Comparison of ENCODE assay signal across 8 mouse cellular contexts in the genomic region with DNA sequence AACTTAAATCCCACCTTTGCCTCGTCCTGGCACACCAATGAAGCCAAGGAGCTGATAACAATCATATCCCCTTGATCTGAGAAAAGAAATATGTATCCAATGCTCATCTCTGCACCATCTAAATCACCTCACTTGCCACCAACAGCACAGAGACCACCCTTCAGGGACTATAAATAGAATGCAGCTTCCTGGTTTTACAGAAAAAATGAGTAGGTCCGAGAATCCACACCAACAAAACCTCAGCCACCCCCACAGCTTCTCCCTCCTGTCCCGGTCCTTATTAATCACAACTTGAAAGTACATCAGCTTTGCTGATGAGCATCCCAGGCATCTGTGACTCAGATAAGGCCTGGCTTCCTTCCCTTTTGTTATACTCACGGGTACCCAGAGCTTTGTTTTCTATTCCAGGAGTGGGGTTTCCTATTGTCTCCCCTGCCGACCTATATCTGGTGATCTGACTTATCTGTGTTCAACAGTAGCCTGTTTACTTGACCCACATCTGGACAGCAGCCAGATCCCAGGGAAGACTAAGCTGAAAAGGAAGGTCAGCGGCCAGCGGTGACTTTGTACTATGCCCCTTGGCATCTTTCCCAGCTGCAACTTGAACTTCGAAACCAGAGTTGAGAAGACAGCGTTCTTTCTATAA. TPM values are rescaled to one million over a fixed set of nuclear protein-coding genes. Genes with fewer than 3 reads are reported as not detected.
A peak's percentile ranks its signal among the peaks of the same experiment; 100 is the strongest.
DNase-seq lines count a peak whose midpoint lies in the region; ATAC-seq and TF ChIP-seq lines count a peak whose summit lies in the region.

No protein-coding gene starts in this region.

- ATAC-seq in heart, postnatal 0 days (ENCODE audit: insufficient read depth, low read depth): peak; percentile 76
- peak; percentile 71 for ATAC-seq in liver, embryonic 13.5 days (ENCODE audit: low read depth)
- ATAC-seq in stomach, embryonic 16.5 days (ENCODE audit: insufficient read depth, low FRiP score): peak; percentile 71; the same call in 1 of the 2 replicates
- no peak for ATAC-seq in frontal cortex, adult (ENCODE audit: low TSS enrichment)

- 9% methylated on average over 9 of the region's 9 CpGs for WGBS in heart, postnatal 0 days
- 7% methylated on average over 9 of the region's 9 CpGs for WGBS in liver, embryonic 13.5 days (ENCODE audit: insufficient replicate concordance)
- WGBS in stomach, embryonic 16.5 days: 22% methylated on average over 9 of the region's 9 CpGs

- H3K4me1 ChIP-seq in brown adipose tissue, adult 24 weeks (ENCODE audit: control insufficient read depth, insufficient read depth, insufficient read length, low read length): peaks cover 48% of the 10 kb centered on the region
- H3K4me1 ChIP-seq in heart, postnatal 0 days (ENCODE audit: control insufficient read depth, insufficient read depth): peaks cover 22% of the 10 kb centered on the region
- peaks cover 16% of the 10 kb centered on the region for H3K4me1 ChIP-seq in liver, embryonic 13.5 days (replicated peaks)
- peaks cover 8% of the 10 kb centered on the region for H3K4me1 ChIP-seq in stomach, embryonic 16.5 days (ENCODE audit: control insufficient read depth, insufficient read depth, low read length)

- no peak for TF ChIP-seq CTCF in heart, postnatal 0 days (IDR thresholded peaks at IDR 0.05; ENCODE audit: low read depth)

- H3K4me2 ChIP-seq in heart, postnatal 0 days (ENCODE audit: low read depth, low read length): peak overlapping the region; percentile 25; the same call in 1 of the 2 replicates
- no peak overlapping the region for H3K4me2 ChIP-seq in liver, embryonic 13.5 days
- H3K4me2 ChIP-seq in stomach, embryonic 16.5 days (ENCODE audit: low read depth, low read length): no peak overlapping the region

- TF ChIP-seq EP300 in heart, postnatal 0 days (IDR thresholded peaks at IDR 0.05; ENCODE audit: low read depth): peak; percentile 92

- H3K9ac ChIP-seq in heart, postnatal 0 days (replicated peaks; ENCODE audit: low read depth, low read length): no peak overlapping the region
- no peak overlapping the region for H3K9ac ChIP-seq in liver, embryonic 13.5 days
- no peak overlapping the region for H3K9ac ChIP-seq in stomach, embryonic 16.5 days (ENCODE audit: low read length)

- DNase-seq in layer of hippocampus, adult 9-11 months: peak; percentile 10
- no peak for DNase-seq in layer of hippocampus, postnatal 10 days (ENCODE audit: low spot score in 2 of 2)
- peak; percentile 89 for DNase-seq in heart, postnatal 0 days (ENCODE audit: low spot score)
- no peak for DNase-seq in liver, embryonic 13.5 days
- DNase-seq in c-Kit-positive CD71-positive TER-119-positive erythroid progenitor cells, embryonic 14.5 days (ENCODE audit: low spot score): no peak

- no peaks in the 10 kb centered on the region for H3K9me3 ChIP-seq in heart, postnatal 0 days (replicated peaks; ENCODE audit: control insufficient read depth, low read length)
- no peaks in the 10 kb centered on the region for H3K9me3 ChIP-seq in liver, embryonic 13.5 days (replicated peaks)
- H3K9me3 ChIP-seq in stomach, embryonic 16.5 days (replicated peaks; ENCODE audit: control insufficient read depth, low read length): no peaks in the 10 kb centered on the region

- H3K4me3 ChIP-seq in brown adipose tissue, adult 24 weeks (ENCODE audit: insufficient read depth, low read depth, low read length): no peak overlapping the region
- no peak overlapping the region for H3K4me3 ChIP-seq in heart, postnatal 0 days (ENCODE audit: low read depth, low read length)
- H3K4me3 ChIP-seq in liver, embryonic 13.5 days (replicated peaks): no peak overlapping the region
- no peak overlapping the region for H3K4me3 ChIP-seq in stomach, embryonic 16.5 days (replicated peaks; ENCODE audit: low read length)

- H3K27ac ChIP-seq in brown adipose tissue, adult 24 weeks (replicated peaks; ENCODE audit: low read depth, low read length): peak overlapping the region; percentile 88
- H3K27ac ChIP-seq in heart, postnatal 0 days (ENCODE audit: low read depth): peak overlapping the region; percentile 67
- no peak overlapping the region for H3K27ac ChIP-seq in liver, embryonic 13.5 days
- H3K27ac ChIP-seq in stomach, embryonic 16.5 days (ENCODE audit: low read length): no peak overlapping the region; the same call in 1 of the 2 replicates

- H3K27me3 ChIP-seq in heart, postnatal 0 days (ENCODE audit: control insufficient read depth, insufficient read depth, low read length): no peaks in the 10 kb centered on the region
- peaks cover 7% of the 10 kb centered on the region for H3K27me3 ChIP-seq in liver, embryonic 13.5 days
- no peaks in the 10 kb centered on the region for H3K27me3 ChIP-seq in stomach, embryonic 16.5 days (ENCODE audit: control insufficient read depth, insufficient read depth, low read length)

- H3K36me3 ChIP-seq in heart, postnatal 0 days (replicated peaks; ENCODE audit: control insufficient read depth, insufficient read depth, low read length): no peaks in the 10 kb centered on the region
- no peaks in the 10 kb centered on the region for H3K36me3 ChIP-seq in liver, embryonic 13.5 days
- no peaks in the 10 kb centered on the region for H3K36me3 ChIP-seq in stomach, embryonic 16.5 days (ENCODE audit: control insufficient read depth, insufficient read depth, low read length)

RNA-seq across cellular contexts. Expression of a gene that starts 7.0 kb away (rescaled TPM):
- total RNA-seq in layer of hippocampus, postnatal 10 days (2021): 10 to 100 TPM; 82.4 to 87.0 TPM
- 48.4 and 48.9 TPM in 2 replicates for polyA plus RNA-seq in brown adipose tissue, adult 24 weeks (2012; ENCODE audit: insufficient read depth, insufficient read length, missing spikeins)
- total RNA-seq in heart, postnatal 0 days (2014; rRNA removed; ENCODE audit: low replicate concordance): 70.9 and 130 TPM in 2 replicates
- 60.7 and 62.3 TPM in 2 replicates for polyA plus RNA-seq in heart, postnatal 0 days (2015; fragmentation: Nextera tagmentation; extraction: Ambion mirVana)
- polyA plus RNA-seq in liver, embryonic 13.5 days (2015; fragmentation: Nextera tagmentation; extraction: Ambion mirVana): 35.5 and 40.0 TPM in 2 replicates
- 82.4 and 83.5 TPM in 2 replicates for polyA plus RNA-seq in stomach, embryonic 16.5 days (2015; fragmentation: Nextera tagmentation; extraction: Ambion mirVana)

RNA-seq across cellular contexts. Expression of a gene that starts 23.7 kb away (rescaled TPM):
- not detected for total RNA-seq in layer of hippocampus, postnatal 10 days (2021)
- not detected in 2 replicates for polyA plus RNA-seq in brown adipose tissue, adult 24 weeks (2012; ENCODE audit: insufficient read depth, insufficient read length, missing spikeins)
- not detected in 2 replicates for total RNA-seq in heart, postnatal 0 days (2014; rRNA removed; ENCODE audit: low replicate concordance)
- 0.14 and 0.15 TPM in 2 replicates for polyA plus RNA-seq in heart, postnatal 0 days (2015; fragmentation: Nextera tagmentation; extraction: Ambion mirVana)
- 0.08 and 0.09 TPM in 2 replicates for polyA plus RNA-seq in liver, embryonic 13.5 days (2015; fragmentation: Nextera tagmentation; extraction: Ambion mirVana)
- polyA plus RNA-seq in stomach, embryonic 16.5 days (2015; fragmentation: Nextera tagmentation; extraction: Ambion mirVana): 1.7 and 2.9 TPM in 2 replicates

RNA-seq across cellular contexts. Expression of a gene that starts 36.7 kb away (rescaled TPM):
- 100 to 1,000 TPM; 734 to 739 TPM for total RNA-seq in layer of hippocampus, postnatal 10 days (2021)
- 1,653 and 1,681 TPM in 2 replicates for polyA plus RNA-seq in brown adipose tissue, adult 24 weeks (2012; ENCODE audit: insufficient read depth, insufficient read length, missing spikeins)
- total RNA-seq in heart, postnatal 0 days (2014; rRNA removed; ENCODE audit: low replicate concordance): 1,343 and 1,533 TPM in 2 replicates
- polyA plus RNA-seq in heart, postnatal 0 days (2015; fragmentation: Nextera tagmentation; extraction: Ambion mirVana): 529 and 545 TPM in 2 replicates
- polyA plus RNA-seq in liver, embryonic 13.5 days (2015; fragmentation: Nextera tagmentation; extraction: Ambion mirVana): 881 and 895 TPM in 2 replicates
- polyA plus RNA-seq in stomach, embryonic 16.5 days (2015; fragmentation: Nextera tagmentation; extraction: Ambion mirVana): 885 and 932 TPM in 2 replicates

Comparison
In these comparisons a context has a peak if more than half of its experiments do, and no peak if none do; other contexts are left out.
1. DNase-seq: peak in layer of hippocampus, adult 9-11 months (single experiment) and heart, postnatal 0 days (single experiment); none in layer of hippocampus, postnatal 10 days (0 of 2), liver, embryonic 13.5 days (single experiment) and c-Kit-positive CD71-positive TER-119-positive erythroid progenitor cells, embryonic 14.5 days (single experiment).
2. H3K27ac ChIP-seq: peak in brown adipose tissue, adult 24 weeks (single experiment) and heart, postnatal 0 days (single experiment); none in liver, embryonic 13.5 days (single experiment) and stomach, embryonic 16.5 days (single experiment).